Mouse (Mus musculus): ENCODE results near the gene Pex10. TPM values are rescaled to one million over a fixed set of nuclear protein-coding genes. Genes with fewer than 3 reads are reported as not detected.
A peak's percentile ranks its signal among the peaks of the same experiment; 100 is the strongest.

Gene Pex10
- polyA plus RNA-seq, 1 experiment = 15.4 TPM

- peak overlapping the region; percentile 81 for H3K9ac ChIP-seq (ENCODE audit: low read depth, poor library complexity, severe bottlenecking)
- peaks cover 12% of the 10 kb centered on the region for H3K36me3 ChIP-seq (ENCODE audit: control insufficient read depth, insufficient read depth, low read length, poor library complexity, severe bottlenecking)
- H3K27me3 ChIP-seq (ENCODE audit: control insufficient read depth, insufficient read depth, low read length, poor library complexity, severe bottlenecking) = no peaks in the 10 kb centered on the region
- H3K4me3 ChIP-seq (ENCODE audit: low read depth, low read length) = peak overlapping the region; percentile 96
- TF ChIP-seq EP300 (IDR thresholded peaks at IDR 0.05; ENCODE audit: insufficient read depth, low read depth, low read length) (no peak), CTCF (IDR thresholded peaks at IDR 0.05; ENCODE audit: low read depth, low read length) (no peak), POLR2A (IDR thresholded peaks at IDR 0.05; ENCODE audit: insufficient read depth, low read length) (no peak)
- no peak overlapping the region for H3K27ac ChIP-seq (ENCODE audit: insufficient read depth, low read length)
- no peaks in the 10 kb centered on the region for H3K4me1 ChIP-seq (ENCODE audit: control insufficient read depth, insufficient read depth, low read length)
- H3K9me3 ChIP-seq (replicated peaks; ENCODE audit: control insufficient read depth, insufficient read depth, low read length, poor library complexity, severe bottlenecking) = no peaks in the 10 kb centered on the region
Measured at GRCm38 (mm10) chr4:155085206-155086107, 18.6 kb downstream of the Pex10 start.

DNA sequence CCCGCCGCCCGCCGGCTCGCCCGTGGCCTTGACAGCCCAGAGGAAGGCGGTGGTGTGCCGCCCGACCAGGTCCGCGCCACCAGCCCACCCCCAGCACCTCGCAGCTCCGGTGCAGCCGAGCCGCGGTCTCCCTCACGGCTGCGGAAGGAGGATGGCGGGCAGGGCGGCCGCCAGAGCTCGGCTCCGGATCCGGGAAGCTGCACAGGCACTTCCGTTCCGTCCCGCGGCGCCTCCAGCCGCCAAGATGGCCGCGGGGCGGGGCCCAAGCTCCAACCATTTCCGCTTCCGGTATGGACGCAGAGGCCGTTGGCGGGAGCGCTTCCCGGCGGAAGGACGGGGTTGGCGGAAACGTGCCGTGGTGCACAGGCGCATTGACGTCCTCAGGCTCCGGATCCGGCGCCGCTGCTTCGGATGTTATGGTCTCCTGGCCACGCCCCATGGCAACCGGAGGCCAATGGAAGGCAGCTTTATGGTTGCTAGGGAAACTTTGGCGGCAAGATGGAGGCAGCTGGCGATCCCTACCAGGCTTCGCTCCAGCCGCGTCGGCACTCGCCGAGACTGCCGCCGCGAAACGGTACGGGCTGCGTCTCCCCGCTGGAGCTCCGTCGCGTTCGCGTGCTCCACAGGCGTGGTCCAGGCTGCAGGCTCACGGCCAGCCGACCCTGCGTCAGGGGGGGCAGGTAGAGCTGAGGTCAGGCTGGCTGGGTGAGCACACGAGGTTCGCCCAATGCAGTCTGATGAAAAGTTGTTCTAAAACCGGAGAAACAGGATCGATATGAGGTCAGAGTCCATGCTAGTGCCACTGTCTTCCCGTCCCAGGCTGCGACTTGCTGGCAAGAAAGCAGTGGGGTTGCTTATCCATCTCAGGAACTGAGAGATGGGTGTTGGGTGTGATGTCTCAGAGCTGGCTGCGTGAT, 19.6 kb downstream of the Pex10 start, which contains the start of the genes Rer1 and Morn1:
Gene Rer1 (minus strand): TSS at position 275 of the 917 bp plus-strand sequence.
Gene Morn1 (plus strand): TSS at position 470 of the 917 bp plus-strand sequence.
- Histone ChIP-seq H3K9me3 (replicated peaks; ENCODE audit: control insufficient read depth, insufficient read depth, low read length, poor library complexity, severe bottlenecking) (no peaks in the 10 kb centered on the region), H3K36me3 (ENCODE audit: control insufficient read depth, insufficient read depth, low read length, poor library complexity, severe bottlenecking) (peaks cover 9% of the 10 kb centered on the region), H3K27me3 (ENCODE audit: control insufficient read depth, insufficient read depth, low read length, poor library complexity, severe bottlenecking) (no peaks in the 10 kb centered on the region), H3K4me1 (ENCODE audit: control insufficient read depth, insufficient read depth, low read length) (no peaks in the 10 kb centered on the region), H3K27ac (ENCODE audit: insufficient read depth, low read length) (no peak within 1 kb of the TSS), H3K9ac (ENCODE audit: low read depth, poor library complexity, severe bottlenecking) (peak within 1 kb of the TSS; percentile 81), H3K4me3 (ENCODE audit: low read depth, low read length) (peak within 1 kb of the TSS; percentile 96)
- TF ChIP-seq CTCF (IDR thresholded peaks at IDR 0.05; ENCODE audit: low read depth, low read length) = no peak
- no peak for TF ChIP-seq EP300 (IDR thresholded peaks at IDR 0.05; ENCODE audit: insufficient read depth, low read depth, low read length)
- TF ChIP-seq POLR2A (IDR thresholded peaks at IDR 0.05; ENCODE audit: insufficient read depth, low read length) = no peak

DNA sequence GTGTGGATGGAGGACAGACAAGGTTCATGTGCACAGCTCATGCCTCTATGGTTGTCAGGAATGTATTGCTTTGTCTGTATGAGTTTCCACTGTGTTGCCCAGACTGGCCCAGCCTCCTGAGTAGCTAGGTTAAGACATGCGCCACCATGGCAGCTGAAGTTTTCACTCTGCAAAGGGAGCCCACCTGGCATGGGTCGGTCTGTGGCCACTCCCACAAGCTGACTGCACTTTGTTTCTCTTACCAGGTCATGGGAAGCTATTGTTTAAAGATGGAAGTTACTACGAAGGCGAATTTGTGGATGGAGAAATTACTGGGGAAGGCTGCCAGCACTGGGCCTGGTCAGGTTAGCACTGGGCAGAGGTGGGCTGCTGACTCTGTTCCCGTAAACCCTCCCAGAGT, 22.4 kb downstream of the Pex10 start:
- TF ChIP-seq POLR2A (IDR thresholded peaks at IDR 0.05; ENCODE audit: insufficient read depth, low read length) (no peak), EP300 (IDR thresholded peaks at IDR 0.05; ENCODE audit: insufficient read depth, low read depth, low read length) (no peak), CTCF (IDR thresholded peaks at IDR 0.05; ENCODE audit: low read depth, low read length) (no peak)
- Histone ChIP-seq H3K36me3 (ENCODE audit: control insufficient read depth, insufficient read depth, low read length, poor library complexity, severe bottlenecking) (no peaks in the 10 kb centered on the region), H3K27me3 (ENCODE audit: control insufficient read depth, insufficient read depth, low read length, poor library complexity, severe bottlenecking) (no peaks in the 10 kb centered on the region), H3K27ac (ENCODE audit: insufficient read depth, low read length) (no peak overlapping the region), H3K4me3 (ENCODE audit: low read depth, low read length) (no peak overlapping the region), H3K9ac (ENCODE audit: low read depth, poor library complexity, severe bottlenecking) (no peak overlapping the region), H3K4me1 (ENCODE audit: control insufficient read depth, insufficient read depth, low read length) (no peaks in the 10 kb centered on the region), H3K9me3 (replicated peaks; ENCODE audit: control insufficient read depth, insufficient read depth, low read length, poor library complexity, severe bottlenecking) (no peaks in the 10 kb centered on the region)

- Histone ChIP-seq H3K9me3 (replicated peaks; ENCODE audit: control insufficient read depth, insufficient read depth, low read length, poor library complexity, severe bottlenecking) (no peaks in the 10 kb centered on the region), H3K4me1 (ENCODE audit: control insufficient read depth, insufficient read depth, low read length) (no peaks in the 10 kb centered on the region), H3K27me3 (ENCODE audit: control insufficient read depth, insufficient read depth, low read length, poor library complexity, severe bottlenecking) (no peaks in the 10 kb centered on the region), H3K9ac (ENCODE audit: low read depth, poor library complexity, severe bottlenecking) (no peak overlapping the region), H3K4me3 (ENCODE audit: low read depth, low read length) (no peak overlapping the region), H3K36me3 (ENCODE audit: control insufficient read depth, insufficient read depth, low read length, poor library complexity, severe bottlenecking) (no peaks in the 10 kb centered on the region), H3K27ac (ENCODE audit: insufficient read depth, low read length) (no peak overlapping the region)
- no peak for TF ChIP-seq EP300 (IDR thresholded peaks at IDR 0.05; ENCODE audit: insufficient read depth, low read depth, low read length)
Measured at GRCm38 (mm10) chr4:155090147-155090546, 23.3 kb downstream of the Pex10 start.

GRCm38 (mm10) chr4:155090688-155091449, 24.1 kb downstream of the Pex10 start:
- no peak overlapping the region for H3K9ac ChIP-seq (ENCODE audit: low read depth, poor library complexity, severe bottlenecking)
- H3K9me3 ChIP-seq (replicated peaks; ENCODE audit: control insufficient read depth, insufficient read depth, low read length, poor library complexity, severe bottlenecking) = no peaks in the 10 kb centered on the region
- no peak overlapping the region for H3K4me3 ChIP-seq (ENCODE audit: low read depth, low read length)
- no peaks in the 10 kb centered on the region for H3K36me3 ChIP-seq (ENCODE audit: control insufficient read depth, insufficient read depth, low read length, poor library complexity, severe bottlenecking)
- H3K27me3 ChIP-seq (ENCODE audit: control insufficient read depth, insufficient read depth, low read length, poor library complexity, severe bottlenecking) = no peaks in the 10 kb centered on the region
- H3K4me1 ChIP-seq (ENCODE audit: control insufficient read depth, insufficient read depth, low read length) = no peaks in the 10 kb centered on the region
- no peak overlapping the region for H3K27ac ChIP-seq (ENCODE audit: insufficient read depth, low read length)
- no peak for TF ChIP-seq POLR2A (IDR thresholded peaks at IDR 0.05; ENCODE audit: insufficient read depth, low read length)
- no peak for TF ChIP-seq EP300 (IDR thresholded peaks at IDR 0.05; ENCODE audit: insufficient read depth, low read depth, low read length)
- no peak for TF ChIP-seq CTCF (IDR thresholded peaks at IDR 0.05; ENCODE audit: low read depth, low read length)
